Mouse (Mus musculus) hindbrain, embryonic 16.5 days (tissue): Measurements from ENCODE around the gene Igf1r. TPM values are rescaled to one million over a fixed set of nuclear protein-coding genes. Genes with fewer than 3 reads are reported as not detected.
"Not testable (repeated sequence)": the region's sequence is repeated elsewhere in the genome, so short reads cannot be mapped to it uniquely, and the experiment has no call there.

Experiments used
- ATAC-seq: fragments of 200-750 bp; cut with Nextera tagmentation; 2 replicates; pipeline ENCODE4 v1.8.0; 2017; ENCODE audit warnings: moderate TSS enrichment, moderate library complexity
- H3K27ac ChIP-seq: fragments of 300-500 bp; sonication (generic); 2 replicates; pipeline ENCODE4 v1.5.1; 2014; ENCODE audit warnings: low read depth, mild to moderate bottlenecking, control low read depth, low read length, moderate library complexity
- H3K27me3 ChIP-seq: fragments of 300-500 bp; sonication (generic); replicated peaks from 2 replicates; pipeline ENCODE4 v1.6.1; 2014; ENCODE audit warnings: low read length; ENCODE audit not compliant: control insufficient read depth, insufficient read depth
- H3K36me3 ChIP-seq: fragments of 300-500 bp; sonication (generic); 2 replicates; pipeline ENCODE4 v1.6.1; 2014; ENCODE audit warnings: mild to moderate bottlenecking, low read length, moderate library complexity, mixed read lengths; ENCODE audit not compliant: control insufficient read depth, insufficient read depth
- H3K4me1 ChIP-seq: fragments of 300-500 bp; sonication (generic); 2 replicates; pipeline ENCODE4 v1.6.1; 2014; ENCODE audit warnings: low read depth, low read length; ENCODE audit not compliant: control insufficient read depth, insufficient read depth
- H3K4me2 ChIP-seq: fragments of 300-500 bp; sonication (generic); 2 replicates; pipeline ENCODE4 v1.6.1; 2014; ENCODE audit warnings: mild to moderate bottlenecking, low read length, control low read depth, moderate library complexity
- H3K4me3 ChIP-seq: fragments of 300-500 bp; sonication (generic); 2 replicates; pipeline ENCODE4 v1.5.1; 2014; ENCODE audit warnings: mild to moderate bottlenecking, low read length, control low read depth, moderate library complexity
- H3K9ac ChIP-seq: fragments of 300-500 bp; sonication (generic); 2 replicates; pipeline ENCODE4 v1.6.1; 2014; ENCODE audit warnings: low read depth, mild to moderate bottlenecking, control low read depth, low read length, moderate library complexity
- H3K9me3 ChIP-seq: fragments of 300-500 bp; sonication (generic); 2 replicates; pipeline ENCODE4 v1.6.1; 2014; ENCODE audit warnings: mild to moderate bottlenecking, low read length, moderate library complexity; ENCODE audit not compliant: control insufficient read depth
- WGBS: fragments of 180-500 bp; shearing (Covaris S2); extraction: QIAGEN DNeasy Blood & Tissue Kit; methylation state at CpG from one replicate; pipeline ENCODE4 v1.1.7; 2014; 5-methylcytosine and 5-hydroxymethylcytosine counted together
- polyA plus RNA-seq: library from polyadenylated mRNA; unstranded; fragments of >200 nt; fragmentation: Nextera tagmentation; extraction: Ambion mirVana; gene quantifications from 2 replicates; pipeline ENCODE4 v1.2.1, GENCODE M21; 2015

Igf1r gene
- polyA plus RNA-seq, 1 experiment from 2014 or later: 16.4 TPM

DNA sequence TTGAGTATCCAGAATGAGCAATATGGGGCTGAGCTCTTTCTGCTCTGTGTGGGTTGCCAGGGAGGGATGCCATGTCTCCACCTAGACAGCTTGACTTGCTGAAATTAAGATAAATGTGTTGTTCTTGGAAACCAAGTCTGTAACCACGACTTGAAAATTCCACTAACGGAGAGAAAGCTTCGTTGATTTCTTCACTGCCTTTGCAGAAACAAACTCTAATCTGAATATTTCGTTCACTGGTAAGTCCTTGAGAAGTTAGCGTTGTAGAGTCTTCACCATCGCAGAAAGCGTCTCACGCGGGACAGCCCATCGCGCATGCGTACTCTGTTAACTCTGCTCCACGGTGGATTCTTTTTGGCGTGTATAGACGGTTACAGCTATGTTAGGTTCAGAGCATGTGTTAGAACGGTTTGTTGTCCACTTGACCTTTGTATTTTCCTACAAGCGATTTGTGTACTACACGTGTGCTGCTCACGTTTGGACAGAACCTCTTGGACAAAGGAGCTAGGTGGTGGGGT is 327.8 kb downstream of the Igf1r start:
- no peak overlapping the region for H3K9ac ChIP-seq
- H3K27ac ChIP-seq: no peak overlapping the region
- 91% methylated on average over 19 of the region's 19 CpGs for WGBS
- H3K4me3 ChIP-seq: no peak overlapping the region
- ATAC-seq: no peak
- no peak overlapping the region for H3K4me2 ChIP-seq
- no peaks in the 10 kb centered on the region; the same call in 1 of the 2 replicates for H3K27me3 ChIP-seq
- H3K36me3 ChIP-seq: no peaks in the 10 kb centered on the region
- peaks cover 14% of the 10 kb centered on the region for H3K4me1 ChIP-seq
- no peaks in the 10 kb centered on the region for H3K9me3 ChIP-seq

DNA sequence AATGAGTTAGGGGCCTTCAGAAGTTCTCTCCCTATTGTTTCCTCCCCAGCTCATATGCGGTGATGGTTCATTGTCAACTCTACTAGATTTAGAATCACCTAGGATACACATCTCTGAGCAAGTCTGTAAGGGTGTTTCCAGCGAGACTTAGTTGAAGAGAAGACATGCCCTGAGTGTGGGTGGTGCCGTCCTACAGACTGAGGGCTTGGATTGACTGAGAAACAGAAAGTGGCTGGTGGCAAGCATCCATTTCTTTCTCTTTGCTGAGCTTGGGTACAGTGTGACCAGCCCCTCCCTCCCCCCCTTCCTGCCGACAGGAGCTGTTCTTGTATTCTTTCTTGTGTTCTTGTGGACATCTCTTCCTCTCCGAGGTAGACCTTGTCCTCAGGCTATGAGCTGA is 328.7 kb downstream of the Igf1r start:
- no peaks in the 10 kb centered on the region for H3K9me3 ChIP-seq
- ATAC-seq: no peak
- no peak overlapping the region for H3K27ac ChIP-seq
- WGBS: 80% methylated on average over 5 of the region's 5 CpGs
- no peak overlapping the region for H3K4me2 ChIP-seq
- no peaks in the 10 kb centered on the region for H3K36me3 ChIP-seq
- H3K9ac ChIP-seq: no peak overlapping the region
- H3K27me3 ChIP-seq: no peaks in the 10 kb centered on the region
- H3K4me1 ChIP-seq: peaks cover 7% of the 10 kb centered on the region
- no peak overlapping the region for H3K4me3 ChIP-seq

DNA sequence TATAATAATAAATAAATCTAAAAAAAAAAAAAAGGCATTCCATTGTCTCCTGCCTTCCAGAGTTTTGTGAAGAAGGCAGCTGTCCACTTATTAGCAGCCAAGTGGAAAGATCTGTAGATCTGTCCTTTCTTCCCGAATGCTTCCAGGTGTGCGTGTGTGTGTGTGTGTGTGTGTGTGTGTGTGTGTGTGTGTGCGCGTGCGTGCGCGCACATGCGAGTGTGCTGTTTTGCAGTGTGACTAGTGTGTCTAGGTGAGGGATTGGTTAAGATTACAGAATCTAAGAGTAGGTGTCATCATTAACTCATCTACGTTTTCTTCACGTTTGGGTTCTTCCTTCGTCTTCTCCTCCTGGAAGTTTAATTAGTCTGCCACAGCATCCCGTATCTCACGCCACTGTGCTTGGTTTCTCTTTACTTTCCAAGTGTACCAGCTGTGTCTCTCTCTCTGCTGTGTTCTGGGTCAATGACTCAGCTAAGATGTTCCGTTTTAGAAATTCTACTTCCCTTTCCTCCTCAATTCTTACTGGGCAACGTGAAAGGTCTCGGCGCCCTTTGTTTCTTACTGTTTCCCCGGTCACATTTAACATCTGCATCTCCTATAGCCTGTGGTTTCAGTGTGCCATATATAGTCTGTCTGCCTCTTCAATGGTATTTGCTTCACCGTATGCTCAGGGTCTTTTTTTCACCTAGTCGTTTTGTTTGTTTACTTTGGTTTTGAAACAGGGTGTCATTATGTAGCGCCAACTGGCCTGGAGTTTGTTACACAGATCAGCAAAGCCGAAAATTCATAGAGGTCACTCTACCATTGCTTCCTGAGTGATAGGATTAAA is 329.9 kb downstream of the Igf1r start:
- Histone ChIP-seq H3K27me3 (no peaks in the 10 kb centered on the region), H3K4me2 (no peak overlapping the region), H3K27ac (no peak overlapping the region), H3K9me3 (no peaks in the 10 kb centered on the region), H3K4me3 (no peak overlapping the region), H3K9ac (no peak overlapping the region), H3K36me3 (no peaks in the 10 kb centered on the region), H3K4me1 (no peaks in the 10 kb centered on the region)
- WGBS: 88% methylated on average over 22 of the region's 22 CpGs
- ATAC-seq: no peak

DNA sequence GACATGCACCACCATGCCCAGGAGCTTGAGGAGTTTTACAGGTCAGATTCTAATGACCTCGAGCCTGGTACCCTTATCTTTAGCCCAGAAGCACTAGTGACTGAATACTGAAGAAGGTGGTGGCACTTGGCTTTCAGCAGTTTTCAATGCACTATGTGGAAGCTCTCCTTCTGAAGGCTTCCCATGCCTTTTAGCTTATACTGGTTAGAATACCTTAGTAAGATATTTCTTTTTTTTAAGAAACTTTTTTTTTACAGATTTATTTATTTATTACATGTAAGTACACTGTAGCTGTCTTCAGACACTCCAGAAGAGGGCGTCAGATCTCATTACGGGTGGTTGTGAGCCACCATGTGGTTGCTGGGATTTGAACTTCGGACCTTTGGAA is 330.5 kb downstream of the Igf1r start:
- H3K4me1 ChIP-seq, H3K4me3 ChIP-seq, H3K9ac ChIP-seq, H3K9me3 ChIP-seq, ATAC-seq, H3K36me3 ChIP-seq, H3K4me2 ChIP-seq, H3K27ac ChIP-seq, H3K27me3 ChIP-seq: not testable (repeated sequence)
- 94% methylated on average over 4 of the region's 4 CpGs for WGBS

Other genes starting within 250 kb of the Igf1r start
- gene Synm, start 193.1 kb upstream of the Igf1r start, polyA plus RNA-seq: 6.0 and 7.1 TPM in 2 replicates